In the genomic region with DNA sequence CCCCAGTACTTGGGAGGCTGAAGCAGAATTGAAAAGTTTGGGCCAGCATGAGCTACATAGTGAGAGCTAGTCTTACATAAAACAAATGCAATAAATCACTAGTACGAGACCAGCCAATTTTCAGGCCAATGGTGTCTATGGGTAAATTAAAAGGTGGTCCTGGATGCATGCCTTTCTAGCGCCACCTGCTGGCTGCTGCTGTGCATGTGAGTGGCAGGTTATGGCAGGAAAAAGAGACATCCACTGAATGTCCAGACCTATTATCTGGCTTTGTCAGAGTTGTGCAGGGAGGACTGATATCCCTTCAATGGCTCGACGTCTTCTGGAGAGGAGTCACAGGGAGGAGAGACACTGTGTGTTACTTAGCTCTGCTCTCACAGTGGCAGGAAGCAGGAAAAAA, we compare ENCODE assay signal across 8 mouse cellular contexts. TPM values are rescaled to one million over a fixed set of nuclear protein-coding genes. Genes with fewer than 3 reads are reported as not detected.
A peak's percentile ranks its signal among the peaks of the same experiment; 100 is the strongest.
DNase-seq lines count a peak whose midpoint lies in the region; ATAC-seq lines count a peak whose summit lies in the region.

No protein-coding gene starts in this region.

- peak; percentile 89 for ATAC-seq in megakaryocyte progenitor cell, adult 5-6 weeks (replicated peaks; ENCODE audit: poor library complexity)

- DNase-seq in NIH3T3 (ENCODE audit: low read depth): peak; percentile 94
- peak; percentile 95 to 96 for DNase-seq in cerebellum, postnatal 10 days
- peak; percentile 86 for DNase-seq in gastrocnemius, adult 18-20 months (ENCODE audit: low spot score)
- DNase-seq in hindlimb bud, embryonic 11.5 days (ENCODE audit: extremely low spot score, low read depth, low spot score): peak; percentile 71
- DNase-seq in left cerebral cortex, adult 18-20 months (ENCODE audit: low spot score in 2 of 2): peak; percentile 88 to 91
- DNase-seq in right cerebral cortex, adult 2 months (ENCODE audit: low spot score in 2 of 2): peak; percentile 93
- peak; percentile 54 for DNase-seq in urinary bladder, postnatal 10 days (ENCODE audit: low spot score)

RNA-seq across cellular contexts. Expression of gene Cct5, which starts 15.1 kb away (rescaled TPM):
- total RNA-seq in gastrocnemius, adult 18-20 months (2021): 100 to 1,000 TPM; 112 to 113 TPM
- total RNA-seq in left cerebral cortex, adult 18-20 months (2021): 100 to 1,000 TPM; 193 to 201 TPM
- 536 and 576 TPM in 2 replicates for total RNA-seq in megakaryocyte progenitor cell, adult 5-6 weeks (2015)
- total RNA-seq in megakaryocyte progenitor cell, adult 5-6 weeks (2017): 522 and 555 TPM in 2 replicates

RNA-seq across cellular contexts. Expression of gene Fam173b, which starts 15.1 kb away (rescaled TPM):
- total RNA-seq in gastrocnemius, adult 18-20 months (2021): 10 to 100 TPM; 11.5 to 11.6 TPM
- total RNA-seq in left cerebral cortex, adult 18-20 months (2021): 10 to 100 TPM; 11.2 to 11.3 TPM
- total RNA-seq in megakaryocyte progenitor cell, adult 5-6 weeks (2015): 8.4 and 10.7 TPM in 2 replicates
- total RNA-seq in megakaryocyte progenitor cell, adult 5-6 weeks (2017): 7.7 and 11.7 TPM in 2 replicates

RNA-seq across cellular contexts. Expression of gene Cmbl, which starts 21.3 kb away (rescaled TPM):
- 10 to 100 TPM; 42.9 to 67.0 TPM for total RNA-seq in gastrocnemius, adult 18-20 months (2021)
- total RNA-seq in left cerebral cortex, adult 18-20 months (2021): 10 to 100 TPM; 17.0 to 20.2 TPM
- total RNA-seq in megakaryocyte progenitor cell, adult 5-6 weeks (2015): not detected in 2 replicates
- total RNA-seq in megakaryocyte progenitor cell, adult 5-6 weeks (2017): not detected in 2 replicates

RNA-seq across cellular contexts. Expression of gene March6, which starts 55.7 kb away (rescaled TPM):
- 100 to 1,000 TPM; 135 to 145 TPM for total RNA-seq in gastrocnemius, adult 18-20 months (2021)
- 100 to 1,000 TPM; 197 to 204 TPM for total RNA-seq in left cerebral cortex, adult 18-20 months (2021)
- 39.3 and 42.5 TPM in 2 replicates for total RNA-seq in megakaryocyte progenitor cell, adult 5-6 weeks (2015)
- total RNA-seq in megakaryocyte progenitor cell, adult 5-6 weeks (2017): 28.8 and 38.8 TPM in 2 replicates

Comparison
In these comparisons a context has a peak if more than half of its experiments do, and no peak if none do; other contexts are left out.
1. Peak in every context shown above with its lines: DNase-seq and ATAC-seq.
2. RNA of gene Cmbl, which starts 21.3 kb away (total RNA-seq): 42.9 to 67.0 TPM in gastrocnemius, adult 18-20 months and 17.0 to 20.2 TPM in left cerebral cortex, adult 18-20 months; not detected in megakaryocyte progenitor cell, adult 5-6 weeks; every median in the first group is over 10 times any median in the second.